Mouse (Mus musculus) heart, adult 2 months (tissue): ENCODE results near the gene Ufc1. TPM values are rescaled to one million over a fixed set of nuclear protein-coding genes. Genes with fewer than 3 reads are reported as not detected.
A peak's percentile ranks its signal among the peaks of the same experiment; 100 is the strongest.

Experiments used
- DNase-seq, 2 experiments: peaks; one replicate each; pipeline ENCODE4 v3.0.0; 2021
- H3K27ac ChIP-seq: fragments of 200-600 bp; 2 replicates; pipeline ENCODE4 v1.8.1; 2022
- H3K27me3 ChIP-seq: fragments of 200-500 bp; 2 replicates; pipeline ENCODE4 v1.6.1; 2012; ENCODE audit warnings: mild to moderate bottlenecking, low read length, inconsistent platforms, mixed read lengths; ENCODE audit not compliant: control insufficient read depth, insufficient read depth
- H3K36me3 ChIP-seq: fragments of 200-500 bp; 2 replicates; pipeline ENCODE4 v1.6.1; 2012; ENCODE audit warnings: low read length, inconsistent platforms; ENCODE audit not compliant: control insufficient read depth, insufficient read depth
- H3K4me1 ChIP-seq: fragments of 200-500 bp; 2 replicates; pipeline ENCODE4 v1.6.1; 2011; ENCODE audit warnings: low read length; ENCODE audit not compliant: control insufficient read depth, insufficient read depth
- H3K4me3 ChIP-seq: fragments of 200-600 bp; 2 replicates; pipeline ENCODE4 v1.8.1; 2022
- H3K79me2 ChIP-seq: fragments of 200-500 bp; replicated peaks from 2 replicates; pipeline ENCODE4 v1.6.1; 2012; ENCODE audit warnings: mild to moderate bottlenecking, inconsistent platforms, low read length, moderate library complexity, mixed read lengths; ENCODE audit not compliant: control insufficient read depth, insufficient read depth
- H3K9ac ChIP-seq: fragments of 200-500 bp; 2 replicates; pipeline ENCODE4 v1.6.1; 2012; ENCODE audit warnings: low read depth, mild to moderate bottlenecking, control low read depth, inconsistent platforms, low read length, mixed read lengths
- CTCF ChIP-seq: fragments of 200-600 bp; IDR thresholded peaks from 2 replicates; pipeline ENCODE4 v1.8.1; 2022; ENCODE audit warnings: antibody characterized with exemption, mild to moderate bottlenecking, moderate library complexity
- EP300 ChIP-seq: fragments of 200-500 bp; IDR thresholded peaks from 2 replicates; pipeline ENCODE4 v1.6.1; 2011; ENCODE audit warnings: low read depth, low read length, control low read depth; ENCODE audit not compliant: insufficient read depth
- POLR2A ChIP-seq: fragments of 200-500 bp; IDR thresholded peaks from 2 replicates; pipeline ENCODE4 v1.6.1; 2011; ENCODE audit warnings: mild to moderate bottlenecking, low read depth, low read length, control low read depth; ENCODE audit not compliant: insufficient read depth
- WGBS: fragments of 180-500 bp; shearing (Covaris S2); methylation state at CpG from one replicate; pipeline ENCODE4 v1.1.7; 2018; 5-methylcytosine and 5-hydroxymethylcytosine counted together
- intact Hi-C: fragments of 180-260 bp; cut with DNase I; formaldehyde crosslinking; loops from one replicate; pipeline ENCODE4 v1.15.1; 2025
- polyA plus RNA-seq: library from polyadenylated mRNA; depleted of rRNA; stranded (reverse); fragments of >200 nt; gene quantifications from 2 replicates; pipeline ENCODE4 v1.2.3, GENCODE M21; 2012
- total RNA-seq, 2 experiments: library from RNA; stranded (reverse); gene quantifications; 2 replicates each; pipeline ENCODE4 v1.2.3; 2021

Gene Ufc1
- total and polyA plus RNA-seq, 3 experiments = 29.7 to 93.5 (median 80.5) TPM

GRCm38 (mm10) chr1:171285096-171285892 lies 9.5 kb downstream of the Ufc1 start:
- Histone ChIP-seq H3K9ac (no peak overlapping the region), H3K27me3 (no peaks in the 10 kb centered on the region), H3K79me2 (no peaks in the 10 kb centered on the region; the same call in 1 of the 2 replicates), H3K27ac (peak overlapping the region; percentile 20), H3K4me1 (peaks cover 9% of the 10 kb centered on the region), H3K36me3 (no peaks in the 10 kb centered on the region; the same call in 1 of the 2 replicates), H3K4me3 (no peak overlapping the region)
- WGBS = 62% methylated on average over 20 of the region's 20 CpGs
- DNase-seq = no peak
- TF ChIP-seq CTCF (no peak), POLR2A (no peak), EP300 (no peak)
- intact Hi-C loops = no loop called here

DNA sequence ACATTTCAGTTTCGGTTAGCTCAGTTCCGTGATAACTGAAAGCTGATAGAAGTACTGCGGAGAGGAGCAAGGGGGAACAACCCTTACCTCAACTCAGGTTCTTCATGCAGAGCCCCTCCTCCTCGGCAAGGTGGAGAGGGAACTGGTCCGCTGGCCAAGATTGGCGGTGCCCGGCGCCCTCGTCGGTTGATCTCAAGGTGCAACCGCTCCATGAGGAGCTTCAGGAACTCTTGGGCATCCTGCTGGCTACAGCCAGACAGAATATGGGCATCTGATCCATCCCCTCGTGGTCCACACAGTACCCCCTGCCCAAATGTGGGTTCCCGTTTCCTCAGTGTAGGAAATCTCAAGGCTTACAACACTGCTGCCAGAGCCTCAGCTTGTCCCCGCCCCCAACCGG lies 10.3 kb downstream of the Ufc1 start:
- TF ChIP-seq CTCF (no peak), EP300 (no peak), POLR2A (no peak)
- intact Hi-C loops = no loop called here
- WGBS = 83% methylated on average over 15 of the region's 15 CpGs
- no peak overlapping the region for H3K27ac ChIP-seq
- no peaks in the 10 kb centered on the region; the same call in 1 of the 2 replicates for H3K79me2 ChIP-seq
- no peak overlapping the region for H3K4me3 ChIP-seq
- H3K36me3 ChIP-seq = no peaks in the 10 kb centered on the region; the same call in 1 of the 2 replicates
- peaks cover 10% of the 10 kb centered on the region for H3K4me1 ChIP-seq
- DNase-seq = peak in 1 of 2 experiments; percentile 20
- no peak overlapping the region for H3K9ac ChIP-seq
- no peaks in the 10 kb centered on the region for H3K27me3 ChIP-seq

- DNase-seq = peak; percentile 2 to 18
- H3K4me3 ChIP-seq = no peak overlapping the region
- WGBS = 89% methylated on average over 18 of the region's 18 CpGs
- H3K9ac ChIP-seq = no peak overlapping the region
- H3K4me1 ChIP-seq = peaks cover 10% of the 10 kb centered on the region
- intact Hi-C loops = no loop called here
- no peaks in the 10 kb centered on the region; the same call in 1 of the 2 replicates for H3K79me2 ChIP-seq
- TF ChIP-seq CTCF (no peak), POLR2A (no peak), EP300 (no peak)
- H3K27me3 ChIP-seq = no peaks in the 10 kb centered on the region
- no peaks in the 10 kb centered on the region; the same call in 1 of the 2 replicates for H3K36me3 ChIP-seq
- H3K27ac ChIP-seq = no peak overlapping the region
Observed at GRCm38 (mm10) chr1:171283188-171284160, 11.3 kb downstream of the Ufc1 start.

DNA sequence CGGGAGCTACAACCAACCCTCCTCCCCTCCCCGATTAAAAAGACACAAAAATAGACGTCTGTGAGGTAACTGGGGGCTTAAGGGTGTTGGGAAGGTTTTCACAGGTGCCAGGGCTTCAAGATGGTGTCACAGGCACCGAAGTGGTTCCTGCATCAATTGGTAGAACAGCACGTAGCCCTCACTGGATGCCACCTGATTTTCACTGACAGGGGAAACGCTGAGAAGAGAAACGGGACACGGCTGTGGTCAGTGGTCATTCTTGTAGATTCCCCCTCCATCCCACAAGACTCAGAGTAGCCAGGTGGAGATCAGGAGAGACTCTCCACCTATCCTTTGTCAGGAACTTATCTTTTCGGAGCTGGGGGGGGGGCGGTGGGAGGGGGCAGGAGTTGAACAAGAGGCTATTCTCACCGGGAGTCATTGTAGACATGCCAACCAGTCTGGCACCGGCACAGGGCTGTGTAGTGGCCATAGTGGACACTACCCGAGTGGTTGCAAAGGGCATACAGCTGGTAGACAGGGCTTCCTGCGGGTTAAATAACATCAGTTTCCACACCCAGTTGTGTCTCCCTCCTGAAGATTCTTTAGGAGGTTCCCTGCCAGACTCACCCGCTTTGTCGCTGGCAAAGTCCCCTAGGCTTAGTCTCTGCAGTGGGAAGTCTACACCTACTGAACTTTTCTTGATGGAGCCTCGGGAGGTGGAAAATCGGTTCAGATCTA lies 12.6 kb downstream of the Ufc1 start:
- H3K4me1 ChIP-seq = peaks cover 7% of the 10 kb centered on the region
- H3K27me3 ChIP-seq = no peaks in the 10 kb centered on the region
- WGBS = 72% methylated on average over 18 of the region's 18 CpGs
- no peak overlapping the region for H3K9ac ChIP-seq
- H3K4me3 ChIP-seq = no peak overlapping the region
- H3K36me3 ChIP-seq = no peaks in the 10 kb centered on the region
- DNase-seq = peak; percentile 5 to 19
- intact Hi-C loops = no loop called here
- H3K27ac ChIP-seq = peak overlapping the region; percentile 96; the same call in 1 of the 2 replicates
- no peaks in the 10 kb centered on the region; the same call in 1 of the 2 replicates for H3K79me2 ChIP-seq
- TF ChIP-seq CTCF (no peak), POLR2A (no peak), EP300 (no peak)

DNA sequence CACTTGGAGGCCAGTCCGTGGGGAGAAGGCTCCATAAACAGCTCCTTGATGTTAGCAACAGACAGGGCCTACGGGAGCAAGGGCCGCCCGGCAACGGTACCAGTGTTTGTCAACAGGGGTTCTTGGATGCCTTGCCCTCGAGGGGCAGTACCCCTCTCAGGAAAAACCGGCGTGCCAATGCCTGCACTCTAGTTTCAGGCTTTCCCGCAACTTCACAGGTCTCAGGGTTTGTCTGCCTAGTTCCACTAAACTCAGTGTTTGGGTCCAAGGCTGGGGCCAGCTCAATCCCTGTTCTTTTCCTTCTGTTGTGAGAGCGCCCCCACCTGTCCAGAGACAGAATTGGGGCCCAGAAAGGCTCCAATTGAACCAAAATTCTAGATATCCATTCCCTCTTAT lies 13.3 kb downstream of the Ufc1 start:
- under 1% methylated on average over 10 of the region's 10 CpGs for WGBS
- no peaks in the 10 kb centered on the region for H3K36me3 ChIP-seq

More for the DNA sequence above, 13.3 kb downstream of the Ufc1 start:
- Histone ChIP-seq H3K79me2 (no peaks in the 10 kb centered on the region), H3K4me3 (peak overlapping the region; percentile 73), H3K27ac (peak overlapping the region; percentile 96), H3K9ac (peak overlapping the region; percentile 79), H3K4me1 (peaks cover 6% of the 10 kb centered on the region), H3K27me3 (no peaks in the 10 kb centered on the region)
- intact Hi-C loops = loop anchor here (1.0 to 2.0 kb wide), 3 partner anchors 34 to 171 kb away; no protein-coding TSS in a partner anchor
- DNase-seq = no peak
- TF ChIP-seq CTCF = peak; percentile 93
- TF ChIP-seq POLR2A = no peak
- 0 out of 2 replicates have a peak, but pooled peaks have one; percentile 18 for TF ChIP-seq EP300
